Mouse (Mus musculus) embryo, embryonic 10 days (tissue): ENCODE measurements around the gene Cpt1a.

ENCODE experiments used
- DNase-seq: peaks from one replicate; pipeline ENCODE4 v3.0.0-alpha.2; 2015; ENCODE audit warnings: low spot score

The Cpt1a gene

GRCm38 (mm10) chr19:3324931-3325711, 3.0 kb downstream of the Cpt1a start:
- peak; percentile 89 for DNase-seq

- no peak for DNase-seq
Observed at GRCm38 (mm10) chr19:3325771-3326478, 3.8 kb downstream of the Cpt1a start.

- no peak for DNase-seq
Observed at GRCm38 (mm10) chr19:3326479-3327047, 4.4 kb downstream of the Cpt1a start.

- DNase-seq: no peak
Observed at GRCm38 (mm10) chr19:3333247-3333646, 11.1 kb downstream of the Cpt1a start.

GRCm38 (mm10) chr19:3333694-3334515, 11.8 kb downstream of the Cpt1a start:
- DNase-seq: no peak

- no peak for DNase-seq
Observed at GRCm38 (mm10) chr19:3334550-3334949, 12.4 kb downstream of the Cpt1a start.

- no peak for DNase-seq
Observed at GRCm38 (mm10) chr19:3335917-3336316, 13.8 kb downstream of the Cpt1a start.

- no peak for DNase-seq
Observed at GRCm38 (mm10) chr19:3336485-3337255, 14.5 kb downstream of the Cpt1a start.

GRCm38 (mm10) chr19:3339187-3339586, 17.1 kb downstream of the Cpt1a start:
- no peak for DNase-seq

- DNase-seq: no peak
Observed at GRCm38 (mm10) chr19:3341021-3341420, 18.9 kb downstream of the Cpt1a start.

- no peak for DNase-seq
Observed at GRCm38 (mm10) chr19:3343929-3344328, 21.8 kb downstream of the Cpt1a start.

- no peak for DNase-seq
Observed at GRCm38 (mm10) chr19:3344636-3345544, 22.8 kb downstream of the Cpt1a start.

- no peak for DNase-seq
Observed at GRCm38 (mm10) chr19:3347784-3348183, 25.6 kb downstream of the Cpt1a start.

- DNase-seq: no peak
Observed at GRCm38 (mm10) chr19:3353415-3354111, 31.4 kb downstream of the Cpt1a start.

- no peak for DNase-seq
Observed at GRCm38 (mm10) chr19:3355096-3355495, 33.0 kb downstream of the Cpt1a start.

GRCm38 (mm10) chr19:3356516-3356915, 34.4 kb downstream of the Cpt1a start:
- no peak for DNase-seq

GRCm38 (mm10) chr19:3357620-3358019, 35.5 kb downstream of the Cpt1a start:
- no peak for DNase-seq

- DNase-seq: no peak
Observed at GRCm38 (mm10) chr19:3359841-3360588, 37.9 kb downstream of the Cpt1a start.

GRCm38 (mm10) chr19:3363510-3363909, 41.4 kb downstream of the Cpt1a start:
- no peak for DNase-seq
